Mouse (Mus musculus) heart, adult 11 months (tissue): ENCODE measurements around the gene Samsn1.

Experiments
- DNase-seq: peaks from one replicate; pipeline ENCODE4 v3.0.0; 2022

Samsn1 gene

DNA sequence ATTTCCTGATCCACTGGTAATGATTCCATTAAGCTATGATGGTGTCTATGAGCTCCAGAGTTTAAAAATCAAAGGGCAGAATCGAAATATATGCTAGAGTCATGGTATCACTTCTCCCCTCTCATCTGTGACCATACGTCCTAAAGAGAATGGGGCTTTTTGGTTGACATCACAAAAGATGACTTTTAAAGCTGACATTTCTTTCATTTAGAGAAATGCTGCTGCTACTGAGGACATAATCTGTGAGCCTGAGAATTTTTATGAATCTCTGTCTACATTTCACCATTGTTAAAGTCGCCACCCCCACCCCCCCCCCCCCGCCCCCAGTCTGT is 91.9 kb downstream of the Samsn1 start:
- DNase-seq = no peak

DNA sequence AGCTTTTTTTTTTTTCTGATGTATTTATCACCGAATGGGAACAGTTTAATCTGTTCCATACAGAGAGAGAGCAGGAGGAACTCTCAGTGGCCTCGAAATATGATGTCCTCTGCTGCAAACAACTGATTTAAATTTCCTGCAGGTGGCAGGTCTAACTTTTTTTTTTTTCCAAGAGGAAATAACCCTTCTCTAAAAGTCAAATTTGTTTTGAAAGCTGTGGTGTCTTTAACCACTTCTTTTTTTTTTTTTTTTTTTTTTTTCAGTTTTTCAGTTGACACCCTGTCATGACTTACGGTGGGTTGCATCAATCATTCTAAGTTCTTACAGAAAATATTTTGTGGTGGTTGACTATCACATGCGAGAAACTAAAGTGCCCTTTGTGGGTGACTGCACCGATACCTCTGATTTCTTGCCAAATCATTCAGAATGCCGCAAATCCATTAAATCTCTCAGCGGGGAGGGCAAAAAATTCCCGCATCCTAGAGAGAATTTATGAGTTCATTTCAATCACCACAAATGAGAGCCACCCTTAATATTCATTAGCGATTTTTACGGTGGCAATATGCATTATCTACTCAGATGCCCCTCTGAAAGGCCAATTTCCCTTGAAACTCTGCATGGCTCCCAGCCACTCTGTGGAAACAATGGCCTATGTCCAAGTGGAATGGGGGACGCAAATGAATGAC is 92.4 kb downstream of the Samsn1 start:
- no peak for DNase-seq

DNA sequence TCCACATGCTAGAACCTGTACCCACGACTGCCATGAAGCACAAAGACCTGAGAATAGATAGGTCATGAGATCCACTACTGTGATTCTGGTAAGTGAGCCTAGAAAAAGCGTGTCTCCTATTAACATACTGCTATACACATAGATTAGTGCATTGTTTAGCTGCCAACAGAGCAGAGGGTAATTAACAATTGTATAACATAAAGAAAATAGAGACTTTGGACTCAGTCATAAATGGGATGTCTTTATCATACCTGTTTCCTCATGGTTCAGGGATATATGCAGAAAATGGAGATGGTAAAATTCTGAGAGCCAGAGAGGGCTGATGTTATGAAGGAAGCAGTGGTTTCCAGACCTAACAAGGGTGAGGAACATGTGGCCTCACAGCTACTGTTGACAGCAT is 95.6 kb downstream of the Samsn1 start:
- no peak for DNase-seq

DNA sequence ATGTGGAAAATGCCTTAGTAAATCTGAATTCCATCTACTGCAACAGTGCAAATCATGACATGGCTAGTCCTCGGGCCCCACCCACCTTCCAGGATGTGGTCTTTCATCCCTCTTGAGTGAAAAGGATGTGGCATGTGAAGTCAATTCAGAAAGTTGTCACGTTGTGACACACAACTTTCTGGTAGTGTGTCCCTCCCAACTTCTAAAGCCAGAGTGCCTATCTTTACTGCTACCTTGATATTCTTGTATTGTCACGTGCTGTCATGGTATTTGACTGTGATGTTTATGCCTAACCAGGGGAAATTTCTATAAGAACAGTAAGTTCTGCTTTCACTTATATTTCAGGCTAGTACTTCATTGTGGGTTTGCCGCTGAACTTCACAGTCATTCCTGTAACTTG is 101.2 kb downstream of the Samsn1 start:
- DNase-seq = no peak

DNA sequence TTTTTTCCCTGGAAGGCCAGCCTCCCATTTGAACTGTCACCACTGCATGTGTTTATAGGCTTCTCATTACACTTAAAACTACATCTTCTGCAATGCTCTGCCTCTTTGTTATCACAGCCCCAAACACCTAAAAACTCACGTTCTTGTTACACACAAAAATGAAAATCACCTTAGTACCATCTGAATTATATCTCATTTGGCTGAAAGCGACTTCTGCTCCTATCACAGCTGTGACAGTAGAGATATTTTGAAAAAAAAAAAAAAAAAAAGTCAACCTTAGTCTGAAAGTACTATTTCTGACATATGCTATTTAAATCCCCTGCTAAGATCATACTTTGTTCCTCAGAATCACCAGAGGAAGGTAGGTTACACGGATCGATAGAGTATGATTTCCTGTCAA is 102.8 kb downstream of the Samsn1 start:
- no peak for DNase-seq

DNA sequence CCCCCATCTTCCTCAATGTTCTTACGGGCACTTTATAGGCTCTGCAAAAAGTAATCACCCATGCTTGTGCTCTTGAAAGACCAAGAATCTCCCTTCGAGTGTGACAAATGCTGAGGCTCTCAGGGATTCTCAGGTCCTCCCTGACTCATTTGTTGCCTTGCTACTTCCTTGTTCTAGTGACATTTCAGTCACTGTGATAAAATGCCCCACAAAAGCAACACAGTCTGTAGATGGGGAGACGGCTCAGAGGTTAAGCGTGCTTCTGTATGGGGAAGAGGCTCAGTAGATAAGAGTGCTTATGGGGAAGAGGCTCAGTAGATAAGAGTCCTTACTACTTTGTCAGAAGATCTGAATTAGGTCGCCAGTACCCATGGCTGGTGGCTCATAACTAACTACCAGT is 104.4 kb downstream of the Samsn1 start:
- DNase-seq = no peak

DNA sequence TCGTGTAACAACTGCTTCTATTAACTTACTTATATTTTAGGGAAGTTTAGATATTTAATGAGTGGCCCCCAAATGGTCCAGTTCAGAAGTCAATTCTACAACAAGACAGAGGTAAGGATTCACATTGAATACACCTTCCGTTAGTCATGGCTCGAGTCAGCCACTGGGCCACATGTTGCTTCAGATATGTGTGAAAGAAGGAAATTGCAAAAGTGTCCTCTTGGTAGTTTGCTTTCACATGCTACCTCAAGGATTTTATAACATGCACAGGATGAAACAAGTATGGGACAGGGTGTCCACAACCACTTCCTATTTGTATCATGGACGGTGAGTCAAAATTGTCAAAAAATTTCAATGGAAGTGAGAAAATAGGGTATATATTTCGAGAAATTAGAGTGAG is 110.0 kb downstream of the Samsn1 start:
- no peak for DNase-seq

DNA sequence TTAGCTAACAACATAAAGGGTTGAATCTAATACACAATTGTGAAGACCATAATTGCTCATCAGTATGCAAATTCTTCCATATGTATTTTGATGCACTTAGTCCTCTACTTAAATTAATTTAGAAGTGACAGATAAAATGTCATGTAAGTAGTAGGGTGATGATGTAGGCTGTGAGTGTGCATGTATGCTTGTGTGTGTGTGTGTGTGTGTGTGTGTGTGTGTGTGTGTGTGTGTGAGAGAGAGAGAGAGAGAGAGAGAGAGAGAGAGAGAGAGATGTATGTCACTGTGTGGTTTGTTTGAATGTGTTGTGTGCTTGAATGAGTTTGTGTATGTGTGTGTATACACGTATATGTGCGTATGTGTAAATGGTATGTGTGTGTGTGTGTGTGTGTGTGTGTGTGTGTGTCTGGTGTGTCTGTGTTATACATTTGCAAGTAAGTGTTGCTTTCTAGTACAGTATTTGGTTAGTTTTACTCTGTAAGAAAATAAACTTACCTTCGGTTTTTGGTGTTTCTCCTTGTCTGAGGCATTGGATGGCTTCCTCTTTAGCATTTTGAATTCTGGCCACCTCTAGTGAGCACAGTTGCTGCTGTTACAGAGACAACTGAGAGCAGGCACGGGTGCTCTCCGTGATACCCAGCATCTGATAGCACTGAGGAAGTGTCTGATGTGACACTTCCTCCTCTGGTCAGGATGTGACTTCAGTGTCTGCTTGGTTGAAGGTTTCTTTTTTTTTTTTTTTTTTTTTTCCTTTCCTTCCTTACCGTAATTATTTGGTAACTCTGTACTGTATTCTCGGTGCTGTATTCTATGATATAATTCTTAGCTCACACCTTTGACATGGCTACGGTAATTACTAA is 113.2 kb downstream of the Samsn1 start:
- DNase-seq = peak; percentile 94

DNA sequence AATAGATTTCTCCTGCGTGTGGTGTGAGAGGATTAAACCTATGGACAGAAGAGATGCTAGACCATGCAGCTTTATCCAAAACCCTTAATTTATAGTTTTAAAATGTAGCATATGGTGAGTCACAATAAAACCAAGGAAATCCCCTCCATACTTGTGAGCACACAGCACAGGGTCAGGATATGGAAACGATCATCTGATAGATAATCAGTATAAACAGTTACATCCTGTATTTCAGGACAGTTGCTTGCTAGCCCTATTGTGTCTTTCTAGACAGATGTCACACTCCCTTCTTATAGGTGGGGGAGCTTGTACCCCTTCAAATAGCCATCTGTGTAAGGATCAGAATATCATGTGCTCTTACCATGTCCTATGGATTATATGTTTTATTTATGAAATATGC is 115.3 kb downstream of the Samsn1 start:
- DNase-seq = no peak

DNA sequence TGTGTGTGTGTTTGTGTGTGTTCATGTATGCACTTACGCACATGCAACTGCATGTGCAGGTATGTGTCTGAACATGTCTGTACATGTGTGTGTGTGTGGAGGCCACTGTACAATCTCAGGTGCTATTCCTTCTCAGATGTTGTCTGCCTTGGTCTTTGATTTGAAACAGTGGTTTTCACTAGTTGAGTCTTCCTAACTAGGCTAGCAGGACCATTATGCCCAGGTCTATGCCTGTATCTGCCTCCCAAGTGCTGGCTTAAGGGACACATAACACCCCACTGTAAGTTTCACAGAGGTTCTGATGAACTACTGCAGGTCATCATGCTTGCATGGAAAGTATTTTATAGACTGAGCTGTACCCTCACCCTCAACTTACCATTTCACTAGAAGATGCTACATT is 115.8 kb downstream of the Samsn1 start:
- DNase-seq = no peak

DNA sequence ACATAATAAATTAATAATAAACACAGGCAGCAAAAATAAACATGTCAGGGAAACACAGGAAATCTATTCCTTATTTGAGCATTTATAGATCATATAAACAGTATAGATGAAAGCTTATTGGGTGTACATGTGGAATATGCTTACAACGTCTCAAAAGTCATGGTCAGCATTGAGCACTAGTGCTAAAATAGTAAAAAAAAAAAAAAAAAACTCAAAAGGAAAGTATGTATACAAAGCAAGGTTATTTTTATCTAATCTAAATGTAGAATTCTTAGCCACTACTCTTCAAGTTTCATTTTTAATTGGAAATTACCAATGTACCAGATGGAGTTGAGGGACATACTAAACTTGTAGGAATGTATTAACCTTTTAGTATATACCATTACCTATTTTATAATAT is 116.8 kb downstream of the Samsn1 start:
- no peak for DNase-seq

DNA sequence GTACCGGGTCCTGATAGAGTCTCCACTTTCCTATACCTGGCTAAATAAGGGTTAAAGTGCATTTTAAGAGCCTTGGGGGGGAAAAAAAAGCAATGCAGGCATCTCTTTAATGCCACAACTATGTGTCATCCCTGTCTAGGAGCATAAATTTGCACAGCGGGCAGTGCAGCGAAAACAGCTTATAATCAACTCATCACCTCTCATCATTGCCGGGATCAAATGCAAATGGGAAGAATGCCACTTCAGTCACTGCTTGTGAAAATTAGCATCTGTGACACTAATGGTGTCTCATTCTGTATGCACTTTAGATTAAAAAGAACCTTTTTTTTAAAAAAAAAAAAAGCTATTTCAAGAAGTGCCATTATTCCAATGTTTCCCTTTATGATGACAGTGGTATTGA is 118.0 kb downstream of the Samsn1 start:
- DNase-seq = no peak

DNA sequence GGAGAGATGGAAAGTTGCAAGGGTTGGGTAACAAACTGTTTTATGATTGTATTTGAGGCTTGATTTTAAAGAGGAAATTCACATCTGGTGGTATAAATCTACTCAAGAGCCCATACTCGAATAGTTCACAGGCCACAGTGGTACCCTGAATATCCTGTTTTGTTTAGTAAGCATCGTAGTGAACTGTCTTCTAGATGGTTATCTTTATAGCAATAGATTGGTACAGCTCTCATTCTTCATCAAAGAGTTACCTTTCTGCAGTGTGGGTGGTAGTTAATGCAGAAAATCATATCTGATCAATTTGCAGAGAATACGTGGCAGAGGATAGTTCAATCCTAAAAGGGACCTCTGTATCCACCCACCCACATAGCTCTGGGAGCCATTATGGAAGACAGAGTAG is 119.1 kb downstream of the Samsn1 start:
- no peak for DNase-seq

DNA sequence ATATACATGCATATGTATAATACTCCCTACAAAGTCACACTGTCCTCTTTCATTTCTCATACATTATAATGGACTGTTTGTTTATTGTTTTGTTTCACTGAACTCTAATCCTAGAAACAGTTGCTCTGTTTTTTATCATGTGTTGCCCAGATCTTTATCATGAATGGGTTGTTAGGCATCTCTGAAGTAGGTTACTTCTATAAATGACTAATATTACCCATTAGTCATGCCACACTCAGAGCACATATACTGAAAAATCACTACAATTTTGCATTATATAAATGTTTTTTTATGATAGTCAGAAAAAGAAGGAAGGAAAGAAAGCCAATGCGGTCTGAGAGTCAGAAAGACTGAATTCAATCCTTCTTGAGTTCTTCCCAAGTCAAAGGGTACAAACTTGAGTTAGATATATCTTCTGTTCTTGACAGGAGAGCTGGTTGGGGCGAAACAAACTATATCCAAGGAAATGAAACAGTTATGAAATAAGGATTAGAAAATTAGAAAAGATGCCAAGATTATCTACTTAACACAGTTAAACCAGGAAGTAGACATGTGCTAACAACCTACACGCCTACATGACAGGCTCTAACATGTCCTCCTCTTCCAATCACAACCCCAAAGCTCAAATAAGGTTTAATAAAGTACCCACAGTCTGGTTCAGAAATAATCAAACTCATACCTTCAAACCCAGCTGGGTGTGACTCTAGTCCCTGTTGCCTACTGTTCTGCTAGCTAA is 122.0 kb downstream of the Samsn1 start:
- DNase-seq = no peak

DNA sequence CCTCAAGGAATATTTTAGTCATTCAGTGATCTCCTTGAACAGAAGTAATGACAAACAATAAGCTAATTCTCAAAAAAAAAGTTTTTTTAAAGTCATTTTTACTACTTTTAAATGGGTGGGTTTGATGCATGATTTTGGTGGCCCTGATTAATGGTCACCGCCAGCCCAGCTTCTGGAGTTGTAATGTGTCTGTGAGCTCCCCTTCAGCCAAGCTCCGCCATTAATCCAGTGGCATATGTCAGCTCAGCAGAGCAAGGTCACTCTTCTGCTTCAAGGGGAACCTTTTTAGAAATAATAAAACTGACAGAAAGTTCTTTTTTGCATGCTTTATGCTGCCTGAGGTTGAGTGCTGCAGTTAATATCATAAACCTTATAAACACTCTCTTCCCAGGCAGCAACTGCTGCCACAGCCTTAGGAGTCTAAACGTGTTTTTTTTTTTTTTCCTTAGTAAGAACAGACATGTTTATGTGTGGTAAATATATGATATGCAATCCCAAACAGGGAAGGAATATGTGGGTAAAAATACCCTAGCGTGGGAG is 124.2 kb downstream of the Samsn1 start:
- DNase-seq = no peak

DNA sequence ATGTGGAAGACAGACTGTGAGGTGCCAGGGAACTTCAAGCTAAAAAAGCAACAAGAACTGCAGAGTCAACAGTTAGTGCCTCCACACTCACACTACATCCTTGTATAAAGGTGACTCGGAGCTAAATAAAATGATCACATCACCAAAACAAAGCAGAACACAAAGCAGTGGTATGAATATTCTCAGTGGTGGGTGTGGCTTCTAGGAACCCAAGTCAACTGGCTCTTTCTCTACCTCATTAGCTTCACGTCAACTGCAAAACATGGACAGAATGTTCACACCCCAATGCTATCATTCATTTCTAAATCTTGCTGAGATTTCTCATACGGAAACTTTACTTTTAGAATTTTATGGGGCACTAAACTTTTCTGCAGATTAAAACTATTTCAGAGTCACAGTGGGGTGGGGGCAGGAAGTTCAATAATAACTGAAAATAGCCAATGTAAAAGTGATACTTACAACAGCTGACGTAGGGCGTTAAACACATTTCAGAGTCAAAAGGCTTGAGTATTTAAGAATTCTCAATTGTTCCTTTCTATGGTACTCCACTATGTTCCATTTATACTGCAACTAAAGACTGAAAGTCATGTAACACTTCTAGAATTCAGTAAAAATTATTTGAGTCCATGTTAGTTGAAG is 127.7 kb downstream of the Samsn1 start:
- no peak for DNase-seq

DNA sequence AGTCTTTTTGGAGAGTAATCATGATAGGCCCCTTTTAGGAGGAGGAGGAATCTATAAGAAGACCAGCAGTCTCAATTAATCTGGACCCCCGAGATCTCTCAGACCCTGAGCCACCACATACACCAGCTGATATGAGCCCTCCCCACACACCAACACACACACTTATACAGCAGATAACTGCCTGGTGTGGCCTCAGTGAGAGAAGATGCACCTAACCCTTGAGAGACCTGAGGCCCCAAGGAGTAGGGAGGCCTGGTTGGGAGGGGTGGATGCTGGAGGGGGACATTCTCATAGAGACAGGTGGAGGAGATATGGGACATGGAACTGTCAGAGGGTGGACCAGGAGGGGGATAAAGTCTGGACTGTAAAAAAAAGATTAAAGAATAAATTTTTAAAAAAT is 128.6 kb downstream of the Samsn1 start:
- no peak for DNase-seq

DNA sequence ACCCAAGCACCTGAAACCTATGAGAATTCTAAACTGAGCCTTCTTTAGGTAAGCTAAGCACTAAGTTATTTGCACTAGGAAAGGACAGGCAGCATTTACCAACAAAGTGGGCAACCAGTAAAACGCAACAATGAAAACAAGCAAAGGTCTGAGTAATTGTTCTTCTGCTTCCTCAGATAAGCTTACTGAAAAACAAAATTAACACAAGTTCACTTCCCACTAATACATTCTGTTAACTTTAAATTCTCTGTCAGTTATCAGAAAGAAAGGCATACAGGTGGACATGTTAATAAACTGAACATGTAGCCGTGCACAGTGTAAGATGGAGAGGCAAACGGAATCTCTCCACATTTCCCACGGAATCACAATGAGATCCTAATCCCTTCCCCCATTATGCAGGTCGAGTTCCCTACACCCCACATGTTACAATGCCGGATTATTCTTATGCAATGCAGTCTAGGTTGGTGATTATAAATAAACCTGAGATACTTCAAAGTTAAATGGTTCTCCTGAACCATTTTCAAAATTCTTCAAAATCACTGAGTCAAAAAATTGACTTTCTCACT is 132.9 kb downstream of the Samsn1 start:
- no peak for DNase-seq

DNA sequence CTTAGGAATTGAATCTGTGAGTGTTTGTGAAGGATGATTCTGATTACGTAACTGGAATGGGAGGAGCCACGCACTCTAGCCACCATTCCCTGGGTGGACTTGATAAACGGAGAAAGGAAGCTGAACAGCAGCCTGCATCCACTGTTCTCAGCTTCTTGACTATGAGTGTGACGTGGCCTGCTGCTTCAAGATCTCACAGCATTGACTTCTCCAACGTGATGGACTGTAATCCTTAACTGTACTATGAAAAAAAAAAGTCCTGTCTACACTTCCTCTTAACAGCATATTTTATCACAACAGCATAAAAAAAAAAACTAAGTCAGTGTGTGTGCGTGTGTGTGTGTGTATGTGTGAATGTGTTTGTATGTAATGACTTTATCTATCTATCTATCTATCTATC is 134.9 kb downstream of the Samsn1 start:
- DNase-seq = no peak

DNA sequence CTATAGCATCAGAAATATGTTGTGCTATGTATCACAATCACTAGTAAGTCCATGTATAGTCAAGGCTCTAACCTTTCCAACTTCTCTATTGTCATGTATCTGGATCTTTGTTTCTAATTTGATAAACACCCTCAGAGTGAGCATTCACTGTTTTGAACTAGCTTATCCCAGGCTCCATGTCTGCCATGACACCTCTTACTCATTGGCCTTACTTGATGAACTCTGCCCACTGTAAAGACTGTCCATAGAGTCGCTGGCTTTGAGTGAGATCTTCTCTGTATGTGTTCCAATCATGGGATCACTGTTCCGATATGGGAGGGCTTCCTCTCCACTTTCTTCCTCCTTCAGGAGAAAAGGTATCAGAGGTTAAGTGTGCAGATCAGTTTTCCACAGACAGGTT is 143.2 kb downstream of the Samsn1 start:
- no peak for DNase-seq

DNA sequence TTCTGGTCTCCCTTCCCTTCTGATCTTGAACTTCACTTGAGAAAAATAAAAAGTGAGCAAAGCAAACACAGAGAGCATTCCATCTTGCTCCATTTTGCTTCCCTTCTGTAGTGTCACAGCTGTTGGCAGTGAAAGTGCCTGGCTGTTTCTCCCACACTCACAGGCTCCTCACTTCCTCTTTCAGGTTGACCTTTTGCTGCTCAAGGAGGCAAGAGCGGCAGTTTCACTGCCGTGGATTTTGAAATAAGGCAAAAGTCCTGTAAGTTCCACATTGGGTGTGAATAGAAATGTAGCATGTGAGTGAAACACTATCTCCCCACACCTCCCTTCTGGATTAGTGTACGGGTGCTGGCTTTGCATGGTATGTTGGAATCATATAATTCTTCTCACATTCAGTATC is 144.9 kb downstream of the Samsn1 start:
- peak; percentile 94 for DNase-seq

DNA sequence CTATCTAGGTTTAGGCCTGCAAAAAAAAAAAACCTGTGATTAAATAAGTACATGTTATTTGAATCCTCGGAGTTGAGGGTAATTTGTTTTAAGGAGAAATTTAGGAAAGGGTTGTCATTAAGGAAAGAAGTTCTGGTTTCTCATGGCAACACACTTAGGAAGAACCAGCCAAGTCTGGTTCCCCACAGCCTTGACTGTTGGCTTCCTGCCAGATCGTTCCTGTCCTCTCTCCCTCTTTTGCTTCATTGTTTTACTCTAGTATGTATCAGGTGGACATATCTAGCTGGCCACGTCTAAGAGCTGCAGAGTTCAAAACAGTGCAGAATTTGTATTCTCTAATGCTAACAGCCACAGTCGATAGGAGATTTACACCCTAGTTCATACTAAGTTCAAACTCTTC is 146.2 kb downstream of the Samsn1 start:
- no peak for DNase-seq

DNA sequence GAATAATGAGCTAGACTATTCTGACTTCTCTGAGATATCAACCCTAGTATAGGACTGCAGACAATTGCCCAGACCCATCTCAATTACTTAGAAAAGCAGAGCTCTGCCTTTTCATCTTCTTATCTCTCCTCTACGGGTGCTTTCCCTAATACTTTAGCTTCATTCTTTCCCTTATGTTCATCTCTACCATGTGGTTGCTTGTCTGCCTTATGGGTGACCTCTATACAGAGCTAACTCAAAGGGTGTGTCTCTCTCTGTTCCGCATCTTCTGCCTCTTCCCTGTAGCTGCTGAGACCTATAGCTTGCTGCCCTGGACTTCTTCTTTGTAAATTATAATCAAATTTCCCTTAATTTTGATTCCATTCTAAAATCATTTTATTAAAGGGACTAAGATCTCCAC is 147.6 kb downstream of the Samsn1 start:
- DNase-seq = no peak
